Mouse (Mus musculus): ENCODE results near the gene Rtraf. TPM values are rescaled to one million over a fixed set of nuclear protein-coding genes. Genes with fewer than 3 reads are reported as not detected.
"Not testable (repeated sequence)": the region's sequence is repeated elsewhere in the genome, so short reads cannot be mapped to it uniquely, and the experiment has no call there.

Rtraf gene
- 10 to 100 TPM; 50.4 to 57.2 (median 54.8) TPM for total RNA-seq (2022)

GRCm38 (mm10) chr14:19823321-19824142, at the start of gene Rtraf:
Gene Rtraf (minus strand): TSS chr14:19823824.
- DNase-seq (ENCODE audit: low spot score in 2 of 2): peak; percentile 84 to 87

- DNase-seq (ENCODE audit: low spot score in 2 of 2): no peak
These were observed 43.8 kb upstream of the Rtraf start for GRCm38 (mm10) chr14:19867286-19867935.

GRCm38 (mm10) chr14:19865121-19865520, 41.5 kb upstream of the Rtraf start:
- DNase-seq (ENCODE audit: low spot score in 2 of 2): not testable (repeated sequence)

- no peak for DNase-seq (ENCODE audit: low spot score in 2 of 2)
These were observed 37.9 kb upstream of the Rtraf start for GRCm38 (mm10) chr14:19861311-19862080.

- no peak for DNase-seq (ENCODE audit: low spot score in 2 of 2)
These were observed 36.7 kb upstream of the Rtraf start for GRCm38 (mm10) chr14:19860281-19860680.

GRCm38 (mm10) chr14:19858808-19859776, 35.5 kb upstream of the Rtraf start:
- DNase-seq (ENCODE audit: low spot score in 2 of 2): peak; percentile 29 to 59

GRCm38 (mm10) chr14:19858279-19858678, 34.7 kb upstream of the Rtraf start:
- no peak for DNase-seq (ENCODE audit: low spot score in 2 of 2)

GRCm38 (mm10) chr14:19853471-19853870, 29.8 kb upstream of the Rtraf start:
- DNase-seq (ENCODE audit: low spot score in 2 of 2): no peak

- peak; percentile 40 to 82 for DNase-seq (ENCODE audit: low spot score in 2 of 2)
These were observed 16.1 kb upstream of the Rtraf start for GRCm38 (mm10) chr14:19839600-19840332.

GRCm38 (mm10) chr14:19836289-19836688, 12.7 kb upstream of the Rtraf start:
- no peak for DNase-seq (ENCODE audit: low spot score in 2 of 2)

GRCm38 (mm10) chr14:19825481-19825880, 1.9 kb upstream of the Rtraf start:
- DNase-seq (ENCODE audit: low spot score in 2 of 2): no peak

GRCm38 (mm10) chr14:19821686-19822085, 1.9 kb downstream of the Rtraf start:
- no peak for DNase-seq (ENCODE audit: low spot score in 2 of 2)

- DNase-seq (ENCODE audit: low spot score in 2 of 2): peak; percentile 69 to 88
These were observed 5.7 kb downstream of the Rtraf start for GRCm38 (mm10) chr14:19817949-19818348.

GRCm38 (mm10) chr14:19813061-19813460, 10.6 kb downstream of the Rtraf start:
- DNase-seq (ENCODE audit: low spot score in 2 of 2): no peak

GRCm38 (mm10) chr14:19809934-19810333, 13.7 kb downstream of the Rtraf start:
- DNase-seq (ENCODE audit: low spot score in 2 of 2): no peak

- DNase-seq (ENCODE audit: low spot score in 2 of 2): no peak
These were observed 15.8 kb downstream of the Rtraf start for GRCm38 (mm10) chr14:19807858-19808257.

GRCm38 (mm10) chr14:19807339-19807738, 16.3 kb downstream of the Rtraf start:
- no peak for DNase-seq (ENCODE audit: low spot score in 2 of 2)

GRCm38 (mm10) chr14:19803623-19804022, 20.0 kb downstream of the Rtraf start:
- DNase-seq (ENCODE audit: low spot score in 2 of 2): no peak

GRCm38 (mm10) chr14:19803222-19803621, 20.4 kb downstream of the Rtraf start:
- DNase-seq (ENCODE audit: low spot score in 2 of 2): no peak

Measured in layer of hippocampus, adult 8-10 months (tissue).